In the genomic region with DNA sequence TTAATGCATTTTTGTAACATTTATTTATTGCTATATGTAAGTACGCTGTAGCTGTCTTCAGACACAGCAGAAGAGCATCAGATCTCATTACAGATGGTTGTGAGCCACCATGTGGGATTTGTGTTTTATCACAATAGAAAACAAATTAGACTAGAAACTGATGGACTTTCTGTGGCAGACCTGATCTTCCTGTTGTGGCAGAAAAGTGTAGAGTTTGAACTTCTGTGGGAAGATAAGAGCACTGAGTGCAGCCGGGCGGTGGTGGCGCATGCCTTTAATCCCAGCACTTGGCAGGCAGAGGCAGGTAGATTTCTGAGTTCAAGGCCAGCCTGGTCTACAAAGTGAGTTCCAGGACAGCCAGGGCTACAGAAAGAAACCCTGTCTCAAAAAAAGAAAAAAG, we compare ENCODE assay signal across 2 mouse cellular contexts. TPM values are rescaled to one million over a fixed set of nuclear protein-coding genes. Genes with fewer than 3 reads are reported as not detected.
"Had no signal": no experiment of that assay in that cellular context is flagged by ENCODE, and none has a peak within 500 bp of the region (broad histone marks: within the 10 kb centered on the region; RNA-seq: fewer than 3 reads in every experiment).

No protein-coding gene starts in this region.

RNA-seq across cellular contexts. Expression of gene Trim13, which starts 31.8 kb away (rescaled TPM):
- polyA plus RNA-seq: erythroblast, embryonic 14.5 days had no signal

RNA-seq across cellular contexts. Expression of gene Kcnrg, which starts 41.0 kb away (rescaled TPM):
- total RNA-seq: gastrocnemius, adult 2 months had no signal
- polyA plus RNA-seq: erythroblast, embryonic 14.5 days had no signal
